Mouse (Mus musculus): ENCODE measurements at regions not wholly inside any gene's neighbourhood (a gene's known extent, or its start where the extent isn't known, plus 50 kb on each side); places are given as distances from the start of the nearest gene placed in this dataset.
A peak's percentile ranks its signal among the peaks of the same experiment; 100 is the strongest.

GRCm38 (mm10) chr17:45928903-45929477 is 103.2 kb downstream of the Vegfa start:
- DNase-seq: no peak

GRCm38 (mm10) chr17:45928013-45928412 is 104.2 kb downstream of the Vegfa start:
- DNase-seq: no peak

- peak in 1 of 2 experiments; percentile 60 for DNase-seq
Observed at GRCm38 (mm10) chr17:45925845-45926244, 106.3 kb downstream of the Vegfa start.

- DNase-seq: no peak
Observed at GRCm38 (mm10) chr17:45924595-45924994, 107.6 kb downstream of the Vegfa start.

- peak; percentile 73 to 79 for DNase-seq
Observed at GRCm38 (mm10) chr17:45923217-45923730, 108.9 kb downstream of the Vegfa start.

- no peak for DNase-seq
Observed at GRCm38 (mm10) chr17:45917647-45918046, 114.5 kb downstream of the Vegfa start.

GRCm38 (mm10) chr17:45916937-45917336 is 115.2 kb downstream of the Vegfa start:
- no peak for DNase-seq

- DNase-seq: no peak
Observed at GRCm38 (mm10) chr17:45914706-45915240, 117.4 kb downstream of the Vegfa start.

- no peak for DNase-seq
Observed at GRCm38 (mm10) chr17:45914237-45914636, 117.9 kb downstream of the Vegfa start.

GRCm38 (mm10) chr17:45913671-45914070 is 118.5 kb downstream of the Vegfa start:
- DNase-seq: no peak

- no peak for DNase-seq
Observed at GRCm38 (mm10) chr17:45912165-45912564, 120.0 kb downstream of the Vegfa start.

- DNase-seq: no peak
Observed at GRCm38 (mm10) chr17:45911201-45911731, 120.9 kb downstream of the Vegfa start.

- no peak for DNase-seq
Observed at GRCm38 (mm10) chr17:45910245-45910644, 121.9 kb downstream of the Vegfa start.

- no peak for DNase-seq
Observed at GRCm38 (mm10) chr17:45907587-45907986, 124.6 kb downstream of the Vegfa start.

- no peak for DNase-seq
Observed at GRCm38 (mm10) chr17:45905596-45905995, 126.6 kb downstream of the Vegfa start.

- no peak for DNase-seq
Observed at GRCm38 (mm10) chr17:45904251-45904650, 127.9 kb downstream of the Vegfa start.

GRCm38 (mm10) chr17:45903294-45903693 is 128.9 kb downstream of the Vegfa start:
- DNase-seq: no peak

- DNase-seq: no peak
Observed at GRCm38 (mm10) chr17:45902668-45903067, 129.5 kb downstream of the Vegfa start.

- peak in 1 of 2 experiments; percentile 23 for DNase-seq
Observed at GRCm38 (mm10) chr17:45896922-45897302, 135.3 kb downstream of the Vegfa start.

- no peak for DNase-seq
Observed at GRCm38 (mm10) chr17:45896142-45896921, 135.8 kb downstream of the Vegfa start.

- no peak for DNase-seq
Observed at GRCm38 (mm10) chr17:45894166-45894565, 138.0 kb downstream of the Vegfa start.

- no peak for DNase-seq
Observed at GRCm38 (mm10) chr17:45893698-45894097, 138.5 kb downstream of the Vegfa start.

- DNase-seq: no peak
Observed at GRCm38 (mm10) chr17:45893094-45893493, 139.1 kb downstream of the Vegfa start.

GRCm38 (mm10) chr17:45889451-45889850 is 142.7 kb downstream of the Vegfa start:
- DNase-seq: peak; percentile 20 to 68
